In the genomic region with DNA sequence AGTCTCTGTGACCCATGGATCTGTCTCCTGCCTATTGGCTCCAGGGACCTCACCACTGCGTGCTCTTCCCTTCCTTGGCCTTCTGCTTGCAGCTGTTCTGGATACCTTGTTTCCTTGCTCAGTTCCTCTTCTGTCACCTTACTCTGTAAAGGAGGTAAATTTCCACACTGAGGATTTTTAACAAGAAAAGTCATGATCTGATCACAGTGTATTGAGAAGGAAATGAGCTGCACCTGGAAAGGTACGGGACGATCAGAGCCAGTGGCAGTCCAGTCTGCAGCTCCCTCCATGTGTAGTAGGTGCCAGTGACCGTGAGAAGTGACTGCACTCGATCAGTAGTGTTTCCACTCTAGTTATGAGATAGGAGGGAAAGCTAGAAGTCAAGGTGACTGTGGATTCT, we compare ENCODE assay signal across 12 mouse cellular contexts.
"Had no signal": no experiment of that assay in that cellular context is flagged by ENCODE, and none has a peak within 500 bp of the region (broad histone marks: within the 10 kb centered on the region; RNA-seq: fewer than 3 reads in every experiment).

No protein-coding gene starts in this region.

- DNase-seq: left cerebral cortex, postnatal 4 days; liver; liver, embryonic 13.5 days; liver, postnatal 0 days; lung, adult 18-20 months; lung, adult 2 months; lung, embryonic 14.5 days; lung, postnatal 10 days; lung, postnatal 14 days; lung, postnatal 36 days; lung, postnatal 4 days; midbrain, embryonic 14.5 days had no signal
